Mouse (Mus musculus): ENCODE results near the gene Dapk3. TPM values are rescaled to one million over a fixed set of nuclear protein-coding genes. Genes with fewer than 3 reads are reported as not detected.
A peak's percentile ranks its signal among the peaks of the same experiment; 100 is the strongest.
"Not testable (repeated sequence)": the region's sequence is repeated elsewhere in the genome, so short reads cannot be mapped to it uniquely, and the experiment has no call there.

Gene Dapk3
- polyA plus RNA-seq, 1 experiment, result 228 TPM

- Histone ChIP-seq H3K4me1 (ENCODE audit: control insufficient read depth, insufficient read depth, insufficient read length, low read length) (peaks cover 22% of the 10 kb centered on the region), H3K4me3 (ENCODE audit: low read depth, low read length) (no peak overlapping the region), H3K27ac (ENCODE audit: insufficient read depth, low read depth, low read length) (no peak overlapping the region), H3K27me3 (ENCODE audit: control insufficient read depth, insufficient read depth, low read length) (no peaks in the 10 kb centered on the region), H3K36me3 (ENCODE audit: control insufficient read depth, insufficient read depth, low read length) (peaks cover 26% of the 10 kb centered on the region)
- no peak for TF ChIP-seq CTCF (IDR thresholded peaks at IDR 0.05; ENCODE audit: extremely low read depth, insufficient read length, insufficient replicate concordance, low read depth, low read length)
- TF ChIP-seq POLR2A (IDR thresholded peaks at IDR 0.05; ENCODE audit: low read depth, low read length), result no peak
- WGBS, result 80% methylated on average over 8 of the region's 8 CpGs
Observed at GRCm38 (mm10) chr10:81165118-81165517, 17.7 kb upstream of the Dapk3 start.

GRCm38 (mm10) chr10:81167200-81168086, 15.4 kb upstream of the Dapk3 start, which contains the start of gene Pias4:
TSS of gene Pias4 (minus strand) at chr10:81167923.
- under 1% methylated on average over 64 of the region's 64 CpGs for WGBS
- no peak for TF ChIP-seq CTCF (IDR thresholded peaks at IDR 0.05; ENCODE audit: extremely low read depth, insufficient read length, insufficient replicate concordance, low read depth, low read length)
- TF ChIP-seq POLR2A (IDR thresholded peaks at IDR 0.05; ENCODE audit: low read depth, low read length), result peak; percentile 72
- Histone ChIP-seq H3K27me3 (ENCODE audit: control insufficient read depth, insufficient read depth, low read length) (no peaks in the 10 kb centered on the region), H3K4me3 (ENCODE audit: low read depth, low read length) (peak within 1 kb of the TSS; percentile 85), H3K36me3 (ENCODE audit: control insufficient read depth, insufficient read depth, low read length) (peaks cover 11% of the 10 kb centered on the region; the same call in 1 of the 2 replicates), H3K4me1 (ENCODE audit: control insufficient read depth, insufficient read depth, insufficient read length, low read length) (peaks cover 13% of the 10 kb centered on the region), H3K27ac (ENCODE audit: insufficient read depth, low read depth, low read length) (peak within 1 kb of the TSS; percentile 86)

- H3K4me3 ChIP-seq (ENCODE audit: low read depth, low read length), result peak overlapping the region; percentile 36
- 5% methylated on average over 5 of the region's 5 CpGs for WGBS
Observed at GRCm38 (mm10) chr10:81168087-81168431, 14.7 kb upstream of the Dapk3 start.

GRCm38 (mm10) chr10:81168521-81169244, 14.1 kb upstream of the Dapk3 start:
- Histone ChIP-seq H3K27me3 (ENCODE audit: control insufficient read depth, insufficient read depth, low read length) (no peaks in the 10 kb centered on the region), H3K27ac (ENCODE audit: insufficient read depth, low read depth, low read length) (peak overlapping the region; percentile 86), H3K4me1 (ENCODE audit: control insufficient read depth, insufficient read depth, insufficient read length, low read length) (peaks cover 12% of the 10 kb centered on the region; the same call in 1 of the 2 replicates), H3K4me3 (ENCODE audit: low read depth, low read length) (peak overlapping the region; percentile 74), H3K36me3 (ENCODE audit: control insufficient read depth, insufficient read depth, low read length) (peaks cover 4% of the 10 kb centered on the region; the same call in 1 of the 2 replicates)
- WGBS, result under 1% methylated on average over 29 of the region's 29 CpGs
- TF ChIP-seq POLR2A (IDR thresholded peaks at IDR 0.05; ENCODE audit: low read depth, low read length) (no peak), CTCF (IDR thresholded peaks at IDR 0.05; ENCODE audit: extremely low read depth, insufficient read length, insufficient replicate concordance, low read depth, low read length) (no peak)

More at GRCm38 (mm10) chr10:81168087-81168431, 14.7 kb upstream of the Dapk3 start:
- peak overlapping the region; percentile 86 for H3K27ac ChIP-seq (ENCODE audit: insufficient read depth, low read depth, low read length)
- no peaks in the 10 kb centered on the region for H3K27me3 ChIP-seq (ENCODE audit: control insufficient read depth, insufficient read depth, low read length)
- H3K36me3 ChIP-seq (ENCODE audit: control insufficient read depth, insufficient read depth, low read length), result peaks cover 7% of the 10 kb centered on the region; the same call in 1 of the 2 replicates
- no peak for TF ChIP-seq POLR2A (IDR thresholded peaks at IDR 0.05; ENCODE audit: low read depth, low read length)
- no peak for TF ChIP-seq CTCF (IDR thresholded peaks at IDR 0.05; ENCODE audit: extremely low read depth, insufficient read length, insufficient replicate concordance, low read depth, low read length)
- peaks cover 10% of the 10 kb centered on the region; the same call in 1 of the 2 replicates for H3K4me1 ChIP-seq (ENCODE audit: control insufficient read depth, insufficient read depth, insufficient read length, low read length)

GRCm38 (mm10) chr10:81169411-81169900, 13.3 kb upstream of the Dapk3 start:
- H3K4me3 ChIP-seq (ENCODE audit: low read depth, low read length), result peak overlapping the region; percentile 74; the same call in 1 of the 2 replicates
- 17% methylated on average over 8 of the region's 14 CpGs for WGBS
- peak overlapping the region; percentile 50 for H3K27ac ChIP-seq (ENCODE audit: insufficient read depth, low read depth, low read length)
- not testable (repeated sequence) for H3K27me3 ChIP-seq (ENCODE audit: control insufficient read depth, insufficient read depth, low read length); H3K36me3 ChIP-seq (ENCODE audit: control insufficient read depth, insufficient read depth, low read length)
- H3K4me1 ChIP-seq (ENCODE audit: control insufficient read depth, insufficient read depth, insufficient read length, low read length), result peaks cover 12% of the 10 kb centered on the region; the same call in 1 of the 2 replicates

- H3K27ac ChIP-seq (ENCODE audit: insufficient read depth, low read depth, low read length), result peak overlapping the region; percentile 63
- H3K36me3 ChIP-seq (ENCODE audit: control insufficient read depth, insufficient read depth, low read length), result peaks cover 9% of the 10 kb centered on the region
- peaks cover 18% of the 10 kb centered on the region for H3K4me1 ChIP-seq (ENCODE audit: control insufficient read depth, insufficient read depth, insufficient read length, low read length)
- H3K4me3 ChIP-seq (ENCODE audit: low read depth, low read length), result peak overlapping the region; percentile 36
- 5% methylated on average over 21 of the region's 21 CpGs for WGBS
- TF ChIP-seq CTCF (IDR thresholded peaks at IDR 0.05; ENCODE audit: extremely low read depth, insufficient read length, insufficient replicate concordance, low read depth, low read length) (peak; percentile 82), POLR2A (IDR thresholded peaks at IDR 0.05; ENCODE audit: low read depth, low read length) (no peak)
- no peaks in the 10 kb centered on the region for H3K27me3 ChIP-seq (ENCODE audit: control insufficient read depth, insufficient read depth, low read length)
Observed at GRCm38 (mm10) chr10:81173132-81173531, 9.7 kb upstream of the Dapk3 start.
